Mouse (Mus musculus) kidney, adult 2 months (tissue): Measurements from ENCODE around the gene Rras. TPM values are rescaled to one million over a fixed set of nuclear protein-coding genes. Genes with fewer than 3 reads are reported as not detected.
A peak's percentile ranks its signal among the peaks of the same experiment; 100 is the strongest.

ENCODE experiments used
- DNase-seq: peaks from one replicate; pipeline ENCODE4 v3.0.0; 2021
- H3K27ac ChIP-seq: fragments of 200-500 bp; 2 replicates; pipeline ENCODE4 v1.5.1; 2012; ENCODE audit warnings: low read depth, low read length, control low read depth, inconsistent platforms; ENCODE audit not compliant: insufficient read depth
- H3K27me3 ChIP-seq: fragments of 200-500 bp; replicated peaks from 2 replicates; pipeline ENCODE4 v1.6.1; 2012; ENCODE audit warnings: mild to moderate bottlenecking, moderate library complexity, low read length, inconsistent platforms; ENCODE audit not compliant: control insufficient read depth, insufficient read depth
- H3K36me3 ChIP-seq: fragments of 200-500 bp; 2 replicates; pipeline ENCODE4 v1.6.1; 2012; ENCODE audit warnings: mild to moderate bottlenecking, moderate library complexity, low read length, inconsistent platforms; ENCODE audit not compliant: control insufficient read depth, insufficient read depth
- H3K4me1 ChIP-seq: fragments of 200-500 bp; 2 replicates; pipeline ENCODE4 v1.6.1; 2011; ENCODE audit warnings: low read length; ENCODE audit not compliant: control insufficient read depth, insufficient read depth
- H3K4me3 ChIP-seq: fragments of 200-500 bp; 2 replicates; pipeline ENCODE4 v1.5.1; 2011; ENCODE audit warnings: mild to moderate bottlenecking, low read depth, low read length, control low read depth; ENCODE audit not compliant: insufficient read depth
- CTCF ChIP-seq: fragments of 200-500 bp; conservative IDR thresholded peaks from 2 replicates; pipeline ENCODE4 v1.5.1; 2011; ENCODE audit warnings: low read depth, mild to moderate bottlenecking, control low read depth, low read length, moderate library complexity, mixed read lengths; ENCODE audit not compliant: insufficient read depth, insufficient read length
- POLR2A ChIP-seq: fragments of 200-500 bp; IDR thresholded peaks from one replicate; pipeline ENCODE4 v1.6.1; 2011; ENCODE audit warnings: low read depth, low read length, control low read depth
- WGBS: fragments of 180-500 bp; shearing (Covaris S2); methylation state at CpG from one replicate; pipeline ENCODE4 v1.1.7; 2018; 5-methylcytosine and 5-hydroxymethylcytosine counted together
- polyA plus RNA-seq: library from polyadenylated mRNA; depleted of rRNA; stranded (reverse); fragments of >200 nt; gene quantifications from 2 replicates; pipeline ENCODE4 v1.2.3, GENCODE M21; 2012

Gene Rras
- polyA plus RNA-seq, 1 experiment = 82.3 TPM

GRCm38 (mm10) chr7:44999753-45000152 lies 18.0 kb upstream of the Rras start:
- H3K27ac ChIP-seq = no peak overlapping the region
- H3K27me3 ChIP-seq = no peaks in the 10 kb centered on the region
- 33% methylated on average over 11 of the region's 11 CpGs for WGBS
- no peak for TF ChIP-seq CTCF
- no peak for TF ChIP-seq POLR2A
- H3K36me3 ChIP-seq = peaks cover 2% of the 10 kb centered on the region; the same call in 1 of the 2 replicates
- peaks cover 11% of the 10 kb centered on the region; the same call in 1 of the 2 replicates for H3K4me1 ChIP-seq
- no peak overlapping the region for H3K4me3 ChIP-seq
- peak; percentile 56 for DNase-seq

- H3K4me3 ChIP-seq = no peak overlapping the region
- DNase-seq = peak; percentile 24
- H3K27ac ChIP-seq = no peak overlapping the region
- 60% methylated on average over 21 of the region's 21 CpGs for whole genome bisulfite sequencing
- TF ChIP-seq POLR2A = no peak
- no peak for TF ChIP-seq CTCF
- peaks cover 11% of the 10 kb centered on the region; the same call in 1 of the 2 replicates for H3K4me1 ChIP-seq
- H3K36me3 ChIP-seq = peaks cover 2% of the 10 kb centered on the region; the same call in 1 of the 2 replicates
- no peaks in the 10 kb centered on the region for H3K27me3 ChIP-seq
These were observed 17.1 kb upstream of the Rras start for GRCm38 (mm10) chr7:45000539-45001114.

- Histone ChIP-seq H3K4me1 (peaks cover 6% of the 10 kb centered on the region; the same call in 1 of the 2 replicates), H3K36me3 (peaks cover 4% of the 10 kb centered on the region), H3K4me3 (no peak overlapping the region), H3K27ac (no peak overlapping the region), H3K27me3 (no peaks in the 10 kb centered on the region)
- 81% methylated on average over 7 of the region's 7 CpGs for WGBS
- TF ChIP-seq POLR2A (no peak), CTCF (no peak)
- DNase-seq = no peak
These were observed 15.3 kb upstream of the Rras start for GRCm38 (mm10) chr7:45002440-45002839.

- no peak for DNase-seq
- Histone ChIP-seq H3K27ac (no peak overlapping the region), H3K27me3 (no peaks in the 10 kb centered on the region), H3K36me3 (peaks cover 4% of the 10 kb centered on the region), H3K4me1 (peaks cover 2% of the 10 kb centered on the region; the same call in 1 of the 2 replicates), H3K4me3 (no peak overlapping the region)
- WGBS = 64% methylated on average over 3 of the region's 3 CpGs
- TF ChIP-seq POLR2A = no peak
- TF ChIP-seq CTCF = no peak
These were observed 13.2 kb upstream of the Rras start for GRCm38 (mm10) chr7:45004546-45004945.

- WGBS = 86% methylated on average over 6 of the region's 6 CpGs
- Histone ChIP-seq H3K27me3 (no peaks in the 10 kb centered on the region), H3K36me3 (peaks cover 4% of the 10 kb centered on the region), H3K4me3 (no peak overlapping the region), H3K4me1 (no peaks in the 10 kb centered on the region), H3K27ac (no peak overlapping the region)
- TF ChIP-seq CTCF (no peak), POLR2A (no peak)
- DNase-seq = no peak
These were observed 12.3 kb upstream of the Rras start for GRCm38 (mm10) chr7:45005321-45005992.

- no peak for DNase-seq
- H3K27me3 ChIP-seq = no peaks in the 10 kb centered on the region
- 92% methylated on average over 12 of the region's 12 CpGs for WGBS
- peaks cover 2% of the 10 kb centered on the region for H3K36me3 ChIP-seq
- no peak overlapping the region for H3K4me3 ChIP-seq
- H3K4me1 ChIP-seq = no peaks in the 10 kb centered on the region
- no peak overlapping the region for H3K27ac ChIP-seq
- TF ChIP-seq CTCF (no peak), POLR2A (no peak)
These were observed 11.3 kb upstream of the Rras start for GRCm38 (mm10) chr7:45006503-45006902.

- WGBS = 93% methylated on average over 29 of the region's 29 CpGs
- Histone ChIP-seq H3K27me3 (no peaks in the 10 kb centered on the region), H3K27ac (no peak overlapping the region), H3K4me3 (no peak overlapping the region), H3K4me1 (no peaks in the 10 kb centered on the region), H3K36me3 (peaks cover 2% of the 10 kb centered on the region)
- DNase-seq = no peak
- no peak for TF ChIP-seq POLR2A
These were observed 10.6 kb upstream of the Rras start for GRCm38 (mm10) chr7:45007141-45007540.
